Mouse (Mus musculus) B cell, adult 2 months (primary cell): ENCODE measurements around the gene Ambn.
"Not testable (repeated sequence)": the region's sequence is repeated elsewhere in the genome, so short reads cannot be mapped to it uniquely, and the experiment has no call there.

Source experiments
- DNase-seq, 2 experiments: peaks; one replicate each; pipeline ENCODE4 v3.0.0; 2022

Ambn gene

DNA sequence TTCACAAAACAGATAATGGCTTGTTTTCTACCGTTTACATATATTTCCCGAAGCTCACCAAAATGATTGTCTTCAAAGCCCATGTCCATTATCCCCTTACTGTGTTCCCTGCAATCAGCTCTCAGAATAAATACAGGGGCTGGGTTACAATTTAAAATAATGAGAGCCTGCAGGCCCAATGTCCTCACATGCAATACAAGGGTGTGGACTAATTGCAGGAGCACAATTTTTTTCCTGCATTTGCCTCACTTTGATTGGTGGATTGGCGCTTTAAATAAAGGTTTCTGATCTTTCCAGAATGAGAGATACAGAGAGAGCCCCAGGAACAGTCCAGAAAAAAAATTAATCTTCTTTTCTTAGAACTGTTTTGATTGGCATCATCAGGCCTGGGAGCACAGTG is at the start of gene Ambn:
Ambn (plus strand) TSS at position 301 of the 400 bp plus-strand sequence.
- DNase-seq: no peak

- no peak for DNase-seq
Observed at GRCm38 (mm10) chr5:88420319-88421065, 35.3 kb upstream of the Ambn start.

DNA sequence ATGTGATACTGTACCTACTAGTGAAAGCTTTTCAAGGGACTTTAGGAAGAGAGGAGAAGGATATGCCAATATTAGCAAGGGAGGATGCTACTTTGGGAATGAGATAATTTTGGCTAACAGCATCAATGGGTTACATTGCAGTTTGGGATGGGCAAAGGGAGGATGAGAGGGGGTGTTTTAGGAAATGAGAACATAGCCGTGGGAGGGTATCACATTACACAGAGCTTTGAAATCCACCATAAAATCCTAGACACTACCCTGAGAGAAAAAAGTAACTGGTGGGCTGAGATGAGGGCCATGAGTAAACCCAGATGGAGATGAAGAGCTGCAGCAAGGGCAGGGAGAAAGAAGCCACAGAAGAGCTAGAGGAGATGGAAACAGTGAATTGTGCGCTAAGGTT is 30.9 kb upstream of the Ambn start:
- DNase-seq: not testable (repeated sequence)

DNA sequence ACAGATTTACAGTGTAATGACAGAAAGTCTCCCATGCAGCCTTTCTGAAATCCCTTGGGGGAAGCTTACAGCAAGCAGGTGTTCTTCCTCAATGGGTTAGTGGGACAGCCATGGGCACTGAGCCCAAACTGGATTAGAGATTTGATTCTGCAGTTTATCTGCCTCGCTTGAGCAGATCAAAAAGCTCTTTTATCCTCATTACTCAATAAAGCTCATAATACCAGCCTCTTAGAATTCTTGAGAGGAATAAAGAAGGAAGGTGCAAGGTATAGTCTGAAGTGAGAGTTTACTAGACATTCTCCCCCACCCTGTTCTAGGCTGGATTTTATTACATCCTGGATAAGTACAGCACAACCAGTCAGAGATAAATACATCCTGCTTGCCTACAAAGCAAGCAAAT is 29.0 kb upstream of the Ambn start:
- DNase-seq: no peak

- no peak for DNase-seq
Observed at GRCm38 (mm10) chr5:88467471-88467870, 11.7 kb downstream of the Ambn start.

GRCm38 (mm10) chr5:88468807-88469704 is 13.3 kb downstream of the Ambn start:
- DNase-seq: no peak

DNA sequence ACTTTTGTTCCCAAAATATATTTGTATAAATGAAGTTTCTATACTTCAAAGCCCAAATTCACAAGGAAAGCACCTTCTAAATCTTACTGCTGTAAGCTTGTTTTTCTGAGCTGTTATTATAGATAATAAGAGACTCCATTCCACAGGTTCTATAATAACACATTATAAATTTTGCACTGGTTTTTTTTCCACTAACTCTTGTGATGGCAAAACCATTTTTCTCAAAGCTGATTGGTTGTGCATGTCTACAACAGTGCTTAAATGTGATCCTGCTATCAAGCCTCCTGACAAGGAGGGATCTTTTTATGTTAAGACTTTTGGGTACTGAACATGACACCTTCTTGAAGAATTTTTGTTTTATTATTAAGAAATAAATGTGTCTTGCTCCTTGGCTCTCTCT is 31.9 kb downstream of the Ambn start, which contains the start of gene Enam:
Enam (plus strand) TSS at position 301 of the 400 bp plus-strand sequence.
- no peak for DNase-seq

DNA sequence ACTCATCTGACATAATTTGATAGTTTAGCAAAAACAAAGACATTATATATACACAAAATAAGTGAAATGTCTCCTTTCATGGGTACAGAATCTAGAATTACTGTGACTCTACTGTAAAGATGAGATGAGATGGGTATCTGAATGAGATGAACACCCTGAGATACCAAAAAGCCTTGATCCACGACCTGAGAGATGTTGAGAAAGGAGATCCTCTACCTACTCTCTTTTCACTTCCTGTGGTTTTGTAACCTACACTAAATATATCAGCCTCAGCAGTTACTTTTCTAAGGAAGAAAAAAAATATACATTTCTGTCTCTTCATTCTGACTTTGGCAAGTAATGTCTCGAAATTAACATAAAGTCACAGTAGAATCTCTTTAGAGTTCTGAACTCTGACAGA is 33.2 kb downstream of the Ambn start:
- no peak for DNase-seq

DNA sequence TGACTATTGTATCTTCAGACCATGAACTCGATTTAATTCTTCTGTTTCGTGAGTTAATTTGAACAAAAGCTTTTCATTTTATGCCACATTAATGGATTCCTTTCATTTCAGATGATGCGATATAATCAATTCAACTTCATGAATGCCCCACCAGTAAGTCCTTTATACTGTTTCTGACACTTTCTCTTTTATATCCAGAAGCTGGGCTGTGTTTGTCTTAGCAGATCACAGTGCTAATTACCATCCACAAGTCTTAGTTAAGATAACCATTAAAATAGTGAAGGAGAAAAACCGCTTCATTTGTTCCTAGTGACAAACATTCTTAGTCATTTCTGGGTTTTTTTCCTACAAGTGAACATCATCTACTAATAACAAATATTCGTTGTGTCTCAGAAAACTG is 35.3 kb downstream of the Ambn start:
- DNase-seq: no peak

DNA sequence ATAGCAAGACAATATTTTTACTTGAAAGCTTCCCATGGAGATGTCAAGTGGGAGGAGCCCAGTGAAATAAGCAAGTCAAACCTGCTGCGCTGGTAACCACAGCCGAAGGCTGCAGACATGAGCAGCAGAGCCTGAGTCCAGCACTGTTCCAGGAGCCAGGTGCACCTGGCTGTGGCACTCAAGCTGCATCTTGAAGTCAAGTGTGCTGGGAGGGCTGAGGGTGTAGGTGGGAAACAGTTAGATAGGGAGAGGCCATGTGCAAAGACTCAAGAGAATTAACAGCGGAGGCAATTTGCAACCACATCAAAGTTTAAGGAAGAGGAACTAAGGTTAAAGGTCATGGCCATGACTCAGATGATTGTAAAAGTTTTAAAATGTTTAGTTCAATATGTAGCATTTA is 44.0 kb downstream of the Ambn start:
- no peak for DNase-seq

DNA sequence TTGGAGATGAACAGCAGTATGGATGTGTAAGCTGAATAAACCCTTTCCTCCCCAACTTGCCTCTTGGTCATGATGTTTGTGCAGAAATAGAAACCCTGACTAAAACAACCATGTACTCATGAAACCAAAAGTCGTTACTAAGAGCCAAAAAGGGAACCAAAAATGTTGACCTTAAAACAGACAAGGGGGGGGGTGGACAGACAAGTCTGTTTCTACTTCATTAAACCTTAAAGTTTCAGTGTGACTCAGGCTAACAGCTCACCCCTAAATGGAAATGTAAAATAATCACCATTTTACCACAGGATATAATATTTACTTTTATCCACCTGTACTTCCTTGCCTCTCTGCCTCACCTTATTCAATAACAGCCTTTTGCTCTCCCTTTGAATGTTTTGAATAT is 52.8 kb downstream of the Ambn start:
- DNase-seq: no peak

GRCm38 (mm10) chr5:88508990-88509389 is 53.2 kb downstream of the Ambn start:
- no peak for DNase-seq
